13 mouse cellular contexts compared by ENCODE assay signal in the genomic region with DNA sequence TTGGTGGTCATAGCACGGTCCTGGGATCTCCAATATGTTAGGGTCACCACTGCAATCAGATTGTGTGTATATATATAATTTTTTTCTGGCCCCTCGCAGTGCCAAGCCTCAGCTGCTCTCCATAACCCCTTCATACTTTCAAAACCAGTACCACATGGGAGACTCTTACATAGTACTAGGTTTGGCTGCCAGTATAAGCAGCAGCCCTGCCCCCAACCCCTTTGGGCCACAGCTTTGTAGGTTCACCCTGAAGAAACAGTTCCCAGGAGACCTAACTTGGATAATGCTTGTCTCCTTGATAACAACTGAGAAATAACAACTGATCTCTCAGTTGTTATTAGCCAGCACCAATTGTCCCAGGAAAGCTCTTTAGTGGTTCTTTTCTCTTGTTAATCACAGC.
DNase-seq lines count a peak whose midpoint lies in the region.
"Had no signal": no experiment of that assay in that cellular context is flagged by ENCODE, and none has a peak within 500 bp of the region (broad histone marks: within the 10 kb centered on the region; RNA-seq: fewer than 3 reads in every experiment).

No protein-coding gene starts in this region.

- DNase-seq in adrenal gland, postnatal 14 days = peak; percentile 34
- no peak for DNase-seq in adrenal gland, adult (ENCODE audit: inconsistent age in 2 of 2, low spot score in 1 of 2)
- DNase-seq in heart, adult 11 months = peak; percentile 86
- DNase-seq in heart, postnatal 4 days = no peak
- no peak for DNase-seq in kidney, postnatal 14 days
- DNase-seq: adrenal gland, adult 2 months; adrenal gland, postnatal 25 days; cerebellum, adult 11-12 months; cerebellum, adult 2 months; cerebellum, adult 9-10 months; cerebellum, postnatal 10 days; cerebellum, postnatal 25 days; forebrain, postnatal 0 days had no signal

Comparison
In these comparisons a context has a peak if more than half of its experiments do, and no peak if none do; other contexts are left out.
1. DNase-seq: peak in adrenal gland, postnatal 14 days (single experiment) and heart, adult 11 months (single experiment); none in adrenal gland, adult (0 of 2), heart, postnatal 4 days (single experiment) and kidney, postnatal 14 days (single experiment).